Mouse (Mus musculus) hematopoietic stem cell, adult 5-6 weeks (primary cell): ENCODE results near the gene Gm4567. TPM values are rescaled to one million over a fixed set of nuclear protein-coding genes. Genes with fewer than 3 reads are reported as not detected.
"Not testable (repeated sequence)": the region's sequence is repeated elsewhere in the genome, so short reads cannot be mapped to it uniquely, and the experiment has no call there.

Experiments
- ATAC-seq, 2 experiments: fragments of 125-278 bp in 1 of 2; replicated peaks in 1 of 2; 2 replicates each; pipeline ENCODE4 v1.8.0; 2016 to 2017; ENCODE audit warnings: inconsistent platforms in 2 of 2, mild to moderate bottlenecking in 2 of 2, moderate number of reproducible peaks in 2 of 2, low read depth in 1 of 2, moderate TSS enrichment in 1 of 2; ENCODE audit not compliant: low FRiP score in 2 of 2, poor library complexity in 2 of 2, severe bottlenecking in 2 of 2, insufficient read depth in 1 of 2, low TSS enrichment in 1 of 2
- total RNA-seq: library from RNA; stranded (forward); fragments of 172-1452, 232-1000 nt; gene quantifications from 2 replicates; pipeline ENCODE4 v1.2.3, GENCODE M21; 2017

The Gm4567 gene
- not detected in 2 replicates for total RNA-seq

GRCm38 (mm10) chr7:22719610-22720009 lies at the start of gene Gm4567:
Gene Gm4567 (minus strand): TSS chr7:22719710.
- not testable (repeated sequence) for ATAC-seq

DNA sequence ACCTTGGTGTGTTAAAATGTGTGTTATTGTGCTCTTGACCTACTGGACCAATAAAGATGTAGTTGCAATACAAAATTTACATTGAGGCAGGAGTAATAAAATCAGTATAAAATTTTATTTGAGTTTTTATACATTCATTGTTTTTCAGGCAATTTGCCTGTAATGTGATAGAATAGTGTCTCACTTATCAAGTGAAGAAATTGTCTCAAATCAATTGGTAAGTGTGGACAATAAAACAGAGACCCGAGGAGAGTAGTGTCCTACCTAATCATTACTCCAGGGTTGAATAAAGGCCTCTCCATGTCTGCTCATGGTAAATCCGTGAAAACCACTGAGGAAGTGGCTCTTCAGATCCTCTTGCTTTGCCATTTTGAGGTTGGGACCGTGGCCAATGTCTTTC lies 41.9 kb upstream of the Gm4567 start, which contains the start of gene Vmn1r157:
Gene Vmn1r157, plus strand, starts transcription at position 301 of the 400 bp plus-strand sequence.
- ATAC-seq = not testable (repeated sequence)

DNA sequence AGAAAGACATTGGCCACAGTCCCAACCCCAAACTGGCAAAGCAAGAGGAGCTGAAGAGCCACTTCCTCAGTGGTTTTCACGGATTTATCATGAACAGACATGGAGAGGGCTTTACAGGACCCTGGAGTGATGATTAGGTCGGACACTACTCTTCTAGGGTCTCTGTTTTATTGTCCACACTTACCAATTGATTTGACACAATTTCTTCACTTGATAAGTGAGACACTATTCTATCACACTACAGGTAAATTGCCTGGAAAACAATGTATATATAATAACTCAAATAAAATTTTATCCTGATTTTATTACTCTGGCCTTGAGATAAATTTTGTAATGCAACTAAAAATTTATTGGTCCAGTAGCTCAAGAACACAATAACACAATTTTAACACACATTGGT lies 27.3 kb downstream of the Gm4567 start, which contains the start of gene Gm8693:
Gene Gm8693, minus strand, starts transcription at position 101 of the 400 bp plus-strand sequence.
- ATAC-seq = not testable (repeated sequence)

Other genes with a start within 250 kb of the Gm4567 start
- not detected in 2 replicates for gene Vmn1r151, start 220.0 kb downstream of the Gm4567 start, total RNA-seq
- gene Vmn1r152, start 196.7 kb downstream of the Gm4567 start, total RNA-seq = not detected in 2 replicates
- not detected in 2 replicates for gene Gm8677, start 184.8 kb downstream of the Gm4567 start, total RNA-seq
- not detected in 2 replicates for gene Gm4201, start 154.4 kb downstream of the Gm4567 start, total RNA-seq
- not detected in 2 replicates for gene Gm4565, start 131.6 kb downstream of the Gm4567 start, total RNA-seq
- not detected in 2 replicates for gene Vmn1r155, start 61.7 kb downstream of the Gm4567 start, total RNA-seq
- gene Gm8693, start 27.4 kb downstream of the Gm4567 start, total RNA-seq = not detected in 2 replicates
- not detected in 2 replicates for gene Vmn1r157, start 42.0 kb upstream of the Gm4567 start, total RNA-seq
- not detected in 2 replicates for gene Vmn1r158, start 71.1 kb upstream of the Gm4567 start, total RNA-seq
- gene Vmn1r159, start 123.9 kb upstream of the Gm4567 start, total RNA-seq = not detected in 2 replicates
- not detected in 2 replicates for gene Vmn1r160, start 151.5 kb upstream of the Gm4567 start, total RNA-seq